Mouse (Mus musculus) ovary, postnatal 36 days (tissue): Measurements from ENCODE around the gene Ywhae.

ENCODE experiments used
- DNase-seq: peaks from one replicate; pipeline ENCODE4 v3.0.0; 2022; ENCODE audit warnings: low spot score, mixed read lengths

The Ywhae gene

GRCm38 (mm10) chr11:75794602-75795320 lies 62.1 kb downstream of the Ywhae start:
- no peak for DNase-seq

GRCm38 (mm10) chr11:75795321-75795636 lies 62.6 kb downstream of the Ywhae start:
- DNase-seq = peak; percentile 53

- DNase-seq = peak; percentile 70
Measured at GRCm38 (mm10) chr11:75796029-75796445, 63.4 kb downstream of the Ywhae start, which contains the start of gene Doc2b. Doc2b (minus strand) TSS chr11:75796049.

GRCm38 (mm10) chr11:75796536-75797246 lies 64.0 kb downstream of the Ywhae start:
- peak; percentile 60 for DNase-seq

- no peak for DNase-seq
Measured at GRCm38 (mm10) chr11:75801369-75801768, 68.7 kb downstream of the Ywhae start.

GRCm38 (mm10) chr11:75801771-75802550 lies 69.3 kb downstream of the Ywhae start:
- DNase-seq = no peak

GRCm38 (mm10) chr11:75807486-75807885 lies 74.8 kb downstream of the Ywhae start:
- peak; percentile 62 for DNase-seq

GRCm38 (mm10) chr11:75810526-75810925 lies 77.9 kb downstream of the Ywhae start:
- no peak for DNase-seq

- DNase-seq = peak; percentile 98
Measured at GRCm38 (mm10) chr11:75811900-75812299, 79.2 kb downstream of the Ywhae start.

- DNase-seq = peak; percentile 41
Measured at GRCm38 (mm10) chr11:75813085-75813484, 80.4 kb downstream of the Ywhae start.
